Mouse (Mus musculus) kidney, postnatal 0 days (tissue): ENCODE results near the gene Loxl1. TPM values are rescaled to one million over a fixed set of nuclear protein-coding genes. Genes with fewer than 3 reads are reported as not detected.

Source experiments
- ATAC-seq: fragments of 200-750 bp; cut with Nextera tagmentation; replicated peaks from 2 replicates; pipeline ENCODE4 v1.8.0; 2017; ENCODE audit warnings: low read depth, moderate number of reproducible peaks, moderate TSS enrichment, moderate library complexity; ENCODE audit not compliant: low FRiP score
- DNase-seq: peaks from one replicate; pipeline ENCODE4 v3.0.0-alpha.2; 2016; ENCODE audit warnings: low spot score
- H3K27ac ChIP-seq: fragments of 300-500 bp; sonication (generic); 2 replicates; pipeline ENCODE4 v1.5.1; 2014; ENCODE audit warnings: mild to moderate bottlenecking
- H3K27me3 ChIP-seq: fragments of 300-500 bp; sonication (generic); 2 replicates; pipeline ENCODE4 v1.6.1; 2014; ENCODE audit warnings: low read length, mixed read lengths; ENCODE audit not compliant: insufficient read depth
- H3K36me3 ChIP-seq: fragments of 300-500 bp; sonication (generic); 2 replicates; pipeline ENCODE4 v1.6.1; 2014; ENCODE audit warnings: low read length, mixed read lengths; ENCODE audit not compliant: insufficient read depth
- H3K4me1 ChIP-seq: fragments of 300-500 bp; sonication (generic); replicated peaks from 2 replicates; pipeline ENCODE4 v1.6.1; 2014; ENCODE audit warnings: antibody characterized with exemption, low read length, mixed read lengths; ENCODE audit not compliant: insufficient read depth
- H3K4me2 ChIP-seq: fragments of 300-500 bp; sonication (generic); 2 replicates; pipeline ENCODE4 v1.6.1; 2014; ENCODE audit warnings: mild to moderate bottlenecking, low read length, moderate library complexity, mixed read lengths
- H3K4me3 ChIP-seq: fragments of 300-500 bp; sonication (generic); replicated peaks from 2 replicates; pipeline ENCODE4 v1.5.1; 2014; ENCODE audit warnings: low read depth, low read length
- H3K9ac ChIP-seq: fragments of 300-500 bp; sonication (generic); 2 replicates; pipeline ENCODE4 v1.6.1; 2014; ENCODE audit warnings: low read depth, low read length
- H3K9me3 ChIP-seq: fragments of 300-500 bp; sonication (generic); replicated peaks from 2 replicates; pipeline ENCODE4 v1.6.1; 2016; ENCODE audit warnings: low read length, inconsistent platforms, mixed read lengths
- CTCF ChIP-seq: IDR thresholded peaks from 2 replicates; pipeline ENCODE4 v1.5.1; 2016; ENCODE audit warnings: antibody characterized with exemption, low read depth, mild to moderate bottlenecking, moderate library complexity
- WGBS: fragments of 180-500 bp; shearing (Covaris S2); extraction: QIAGEN DNeasy Blood & Tissue Kit; methylation state at CpG from one replicate; pipeline ENCODE4 v1.1.7; 2014; 5-methylcytosine and 5-hydroxymethylcytosine counted together
- polyA plus RNA-seq: library from polyadenylated mRNA; unstranded; fragments of >200 nt; fragmentation: Nextera tagmentation; extraction: Ambion mirVana; gene quantifications from 2 replicates; pipeline ENCODE4 v1.2.1, GENCODE M21; 2015

Loxl1 gene
- polyA plus RNA-seq, 1 experiment from 2014 or later = 62.2 TPM

DNA sequence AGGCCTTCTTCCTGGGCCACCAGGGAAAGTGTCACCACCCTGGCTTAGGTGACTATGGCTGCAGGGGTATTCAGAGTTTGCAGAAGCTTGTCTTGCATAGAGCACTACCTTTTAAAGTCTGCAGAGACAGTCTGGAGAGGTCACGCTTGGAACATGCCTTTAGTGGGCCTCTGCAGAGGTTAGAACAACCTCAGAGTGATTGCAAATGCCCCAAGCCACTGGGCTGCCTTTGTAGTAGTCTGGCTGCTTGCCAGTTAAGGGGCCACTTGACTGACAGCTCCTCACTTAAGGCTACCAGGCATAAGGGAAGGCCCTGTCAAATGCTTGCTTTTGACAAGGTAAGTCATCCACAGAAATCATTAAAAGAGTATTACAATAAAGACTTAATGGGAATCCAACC, 14.4 kb upstream of the Loxl1 start:
- WGBS = 53% methylated on average over 1 of the region's 1 CpGs
- Histone ChIP-seq H3K27ac (no peak overlapping the region), H3K9me3 (no peaks in the 10 kb centered on the region), H3K4me3 (no peak overlapping the region), H3K27me3 (no peaks in the 10 kb centered on the region), H3K36me3 (no peaks in the 10 kb centered on the region), H3K4me2 (no peak overlapping the region), H3K9ac (no peak overlapping the region), H3K4me1 (no peaks in the 10 kb centered on the region)
- no peak for DNase-seq
- no peak for ATAC-seq
- TF ChIP-seq CTCF = no peak

GRCm38 (mm10) chr9:58326477-58327180, 13.6 kb upstream of the Loxl1 start:
- Histone ChIP-seq H3K4me2 (no peak overlapping the region), H3K27me3 (no peaks in the 10 kb centered on the region), H3K9me3 (no peaks in the 10 kb centered on the region), H3K4me3 (no peak overlapping the region), H3K4me1 (no peaks in the 10 kb centered on the region), H3K9ac (no peak overlapping the region), H3K27ac (no peak overlapping the region), H3K36me3 (no peaks in the 10 kb centered on the region)
- ATAC-seq (no peak), DNase-seq (peak; percentile 37)
- 32% methylated on average over 4 of the region's 4 CpGs for WGBS
- no peak for TF ChIP-seq CTCF

DNA sequence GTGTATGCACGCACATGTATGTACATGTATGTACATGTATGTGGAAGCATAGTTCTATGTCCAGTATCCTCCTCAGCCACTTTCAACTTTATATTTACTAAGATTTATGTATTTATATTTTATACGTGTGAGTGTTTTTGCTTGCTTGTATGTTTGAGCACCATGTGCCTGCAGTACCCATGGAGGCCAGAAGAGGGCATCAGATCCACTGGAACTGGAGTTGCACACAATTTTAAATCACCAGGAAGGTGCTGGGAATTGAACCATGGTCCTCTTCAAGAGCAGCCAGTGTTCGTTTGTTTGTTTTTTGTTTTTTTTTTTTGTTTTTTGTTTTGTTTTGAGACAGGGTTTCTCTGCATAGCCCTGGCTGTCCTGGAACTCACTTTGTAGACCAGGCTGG, 8.7 kb upstream of the Loxl1 start:
- Histone ChIP-seq H3K27me3 (no peaks in the 10 kb centered on the region), H3K4me2 (no peak overlapping the region), H3K9me3 (no peaks in the 10 kb centered on the region), H3K27ac (no peak overlapping the region), H3K4me3 (no peak overlapping the region), H3K9ac (no peak overlapping the region), H3K4me1 (no peaks in the 10 kb centered on the region), H3K36me3 (no peaks in the 10 kb centered on the region)
- peak; percentile 53 for TF ChIP-seq CTCF
- 97% methylated on average over 3 of the region's 3 CpGs for WGBS
- ATAC-seq = no peak
- DNase-seq = no peak

DNA sequence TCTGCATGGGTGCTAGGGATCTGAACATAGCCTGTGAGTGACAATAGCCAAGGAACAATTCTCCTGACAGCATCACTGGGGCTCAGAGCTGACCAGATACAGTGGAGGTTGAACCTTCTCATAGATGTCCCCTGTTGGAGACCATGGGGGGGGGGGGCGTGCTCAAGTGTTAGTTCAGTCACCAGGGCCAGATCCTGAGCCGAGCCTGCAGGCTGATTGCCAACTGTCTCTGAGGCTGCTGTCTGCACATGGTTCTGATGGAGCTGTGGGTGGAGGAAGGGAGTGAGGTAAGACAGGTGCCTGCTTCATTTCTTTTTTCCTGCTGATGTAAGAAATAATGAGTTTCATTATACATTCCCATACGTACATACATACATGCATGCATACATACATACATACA, 5.3 kb upstream of the Loxl1 start:
- Histone ChIP-seq H3K4me2 (no peak overlapping the region), H3K27ac (no peak overlapping the region), H3K36me3 (no peaks in the 10 kb centered on the region), H3K4me3 (no peak overlapping the region), H3K9ac (no peak overlapping the region), H3K27me3 (no peaks in the 10 kb centered on the region), H3K9me3 (no peaks in the 10 kb centered on the region), H3K4me1 (no peaks in the 10 kb centered on the region)
- 77% methylated on average over 3 of the region's 3 CpGs for WGBS
- no peak for ATAC-seq
- DNase-seq = no peak
- no peak for TF ChIP-seq CTCF

GRCm38 (mm10) chr9:58317381-58317780, 4.4 kb upstream of the Loxl1 start:
- no peaks in the 10 kb centered on the region for H3K36me3 ChIP-seq
- H3K9ac ChIP-seq = no peak overlapping the region
- H3K4me3 ChIP-seq = no peak overlapping the region
- H3K4me1 ChIP-seq = peaks cover 4% of the 10 kb centered on the region; the same call in 1 of the 2 replicates
- TF ChIP-seq CTCF = no peak
- H3K9me3 ChIP-seq = no peaks in the 10 kb centered on the region
- no peak overlapping the region for H3K4me2 ChIP-seq
- no peak for DNase-seq
- WGBS = 65% methylated on average over 3 of the region's 3 CpGs
- H3K27me3 ChIP-seq = no peaks in the 10 kb centered on the region
- H3K27ac ChIP-seq = no peak overlapping the region
- ATAC-seq = no peak

- 82% methylated on average over 7 of the region's 7 CpGs for WGBS
- TF ChIP-seq CTCF = no peak
- Histone ChIP-seq H3K4me2 (no peak overlapping the region), H3K9me3 (no peaks in the 10 kb centered on the region), H3K9ac (no peak overlapping the region), H3K36me3 (no peaks in the 10 kb centered on the region), H3K27ac (no peak overlapping the region), H3K4me3 (no peak overlapping the region), H3K4me1 (peaks cover 7% of the 10 kb centered on the region; the same call in 1 of the 2 replicates), H3K27me3 (no peaks in the 10 kb centered on the region)
- no peak for ATAC-seq
- DNase-seq = no peak
Measured at GRCm38 (mm10) chr9:58316784-58317183, 3.8 kb upstream of the Loxl1 start.

DNA sequence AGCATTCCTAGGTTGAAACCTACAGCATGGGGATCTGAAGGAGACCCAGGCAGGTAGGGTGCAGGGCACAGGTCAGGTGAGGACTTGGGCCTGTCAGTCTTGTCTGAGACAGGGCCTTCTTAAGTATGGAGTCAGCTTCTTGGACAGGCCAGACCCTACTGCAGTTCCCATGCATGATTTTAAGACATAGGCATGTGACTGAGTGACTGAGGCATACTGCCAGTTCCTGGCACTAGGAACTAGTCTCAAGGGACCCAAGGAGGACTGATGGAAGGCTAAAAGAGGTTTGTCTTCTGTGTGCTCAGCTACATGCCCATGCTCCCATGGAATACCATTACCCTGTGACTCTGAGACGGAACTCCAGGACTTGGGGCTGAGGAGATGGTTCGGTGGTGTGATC, 2.9 kb upstream of the Loxl1 start:
- no peak for TF ChIP-seq CTCF
- H3K4me1 ChIP-seq = peaks cover 10% of the 10 kb centered on the region; the same call in 1 of the 2 replicates
- no peaks in the 10 kb centered on the region for H3K9me3 ChIP-seq
- ATAC-seq (no peak), DNase-seq (no peak)
- H3K27me3 ChIP-seq = no peaks in the 10 kb centered on the region
- 95% methylated on average over 2 of the region's 2 CpGs for WGBS
- no peak overlapping the region for H3K27ac ChIP-seq
- no peak overlapping the region for H3K4me2 ChIP-seq
- no peak overlapping the region for H3K4me3 ChIP-seq
- H3K9ac ChIP-seq = no peak overlapping the region
- H3K36me3 ChIP-seq = no peaks in the 10 kb centered on the region
